Mouse (Mus musculus): ENCODE measurements around the gene Duox1.

Duox1 gene

GRCm38 (mm10) chr2:122315372-122315771 is at the start of gene Duox1:
Gene Duox1 (plus strand): TSS chr2:122315672.
- no peak for DNase-seq (ENCODE audit: low read depth, low spot score)

- DNase-seq (ENCODE audit: low read depth, low spot score): no peak
Measured at GRCm38 (mm10) chr2:122266407-122267193, 48.9 kb upstream of the Duox1 start.

DNA sequence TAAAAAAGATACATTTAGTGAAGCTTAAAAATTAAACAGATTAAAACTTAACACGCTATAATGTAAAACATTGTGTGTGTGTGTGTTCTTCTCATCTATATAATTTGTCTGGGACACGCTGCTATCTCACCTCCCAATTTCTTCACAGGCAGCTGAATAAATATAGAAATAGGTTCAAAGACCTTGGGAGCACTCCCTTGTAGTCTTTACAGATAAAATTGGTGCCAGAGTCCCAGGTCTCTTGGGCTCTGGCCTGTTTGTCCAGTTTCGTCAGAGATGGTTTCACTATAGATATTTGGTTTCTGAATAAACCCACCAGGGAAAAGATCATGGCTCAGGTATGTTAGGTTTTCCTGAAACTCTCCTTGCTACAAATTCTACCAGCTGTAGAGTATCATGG is 36.7 kb upstream of the Duox1 start:
- no peak for DNase-seq (ENCODE audit: low read depth, low spot score)

- no peak for DNase-seq (ENCODE audit: low read depth, low spot score)
Measured at GRCm38 (mm10) chr2:122284091-122284490, 31.4 kb upstream of the Duox1 start.

DNA sequence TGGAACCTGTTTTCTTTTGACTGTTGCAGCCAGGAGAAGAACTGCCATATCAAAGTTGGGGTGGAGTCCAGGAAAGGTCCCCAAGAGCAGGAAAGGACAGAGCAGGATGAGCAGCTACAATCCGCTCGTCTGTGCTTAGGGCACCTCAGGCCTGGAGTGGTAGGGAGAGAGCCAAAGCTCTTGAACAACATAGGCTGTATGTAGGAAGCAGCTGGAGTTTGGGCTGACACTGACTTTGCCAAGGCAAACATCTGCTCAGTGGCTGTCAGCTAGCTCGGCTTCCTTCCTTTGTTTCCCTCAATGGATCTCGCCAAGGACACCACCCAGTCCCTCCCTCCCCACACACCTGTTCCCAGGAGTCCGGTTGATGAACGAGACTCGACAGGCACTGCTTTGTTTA is 29.3 kb upstream of the Duox1 start:
- no peak for DNase-seq (ENCODE audit: low read depth, low spot score)

DNA sequence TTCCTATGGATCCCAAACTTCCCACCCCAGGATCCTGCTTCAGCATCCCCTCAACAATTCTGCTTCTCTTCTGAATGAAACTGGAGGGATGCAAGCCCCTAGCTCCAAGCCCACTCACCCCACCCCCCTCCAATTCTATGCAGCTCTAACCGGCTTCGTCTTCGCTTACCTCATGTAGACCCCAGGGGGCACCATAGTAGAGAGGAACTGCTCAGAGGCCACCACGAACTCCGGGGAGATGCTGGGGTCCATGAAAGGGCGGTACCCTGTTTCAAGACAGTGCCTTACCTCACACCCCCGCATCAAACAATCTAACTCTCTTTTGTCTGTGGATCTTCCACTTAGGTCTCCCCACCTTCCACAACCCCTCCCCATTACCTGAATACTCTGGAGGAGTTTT is 20.6 kb upstream of the Duox1 start:
- no peak for DNase-seq (ENCODE audit: low read depth, low spot score)

DNA sequence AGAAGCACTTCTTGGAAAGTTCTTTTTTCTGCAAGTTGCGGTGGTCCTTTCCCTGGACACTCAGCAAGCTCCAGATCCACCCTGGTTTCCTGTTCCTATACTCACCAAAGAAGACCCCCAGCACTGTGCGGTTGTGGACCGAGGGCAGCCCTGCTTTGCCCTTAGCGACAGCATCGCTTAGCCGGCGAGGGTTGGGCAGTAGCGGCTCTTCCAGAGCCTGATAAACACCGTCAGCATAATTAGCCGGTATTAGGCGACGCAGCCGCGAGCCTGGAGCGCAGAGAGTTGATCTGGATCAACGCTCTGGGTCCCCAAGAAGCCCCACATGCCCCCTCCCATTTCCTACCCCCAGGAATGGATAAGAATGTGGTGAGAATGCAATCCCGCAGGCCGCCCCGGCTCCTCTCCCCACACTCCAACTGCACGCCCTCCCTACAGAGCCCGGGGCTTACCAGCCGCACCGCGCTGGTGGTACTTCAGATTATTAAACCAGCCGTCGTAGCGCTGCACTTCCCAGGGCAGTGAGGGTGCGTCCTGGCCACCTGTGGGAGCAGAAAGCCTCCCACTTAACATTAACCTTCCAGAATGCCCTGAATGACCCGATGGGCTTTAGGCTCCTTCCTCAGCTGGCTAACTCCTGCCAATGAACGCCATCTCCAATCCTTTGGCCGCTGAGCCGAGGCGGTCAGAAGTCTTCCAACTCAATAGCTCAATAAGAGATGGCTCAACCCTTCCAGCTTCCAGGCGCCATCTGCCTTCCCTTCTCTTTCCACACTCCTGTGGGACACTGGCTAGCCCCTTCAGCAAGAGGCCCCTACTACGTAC is 18.0 kb upstream of the Duox1 start:
- no peak for DNase-seq (ENCODE audit: low read depth, low spot score)

DNA sequence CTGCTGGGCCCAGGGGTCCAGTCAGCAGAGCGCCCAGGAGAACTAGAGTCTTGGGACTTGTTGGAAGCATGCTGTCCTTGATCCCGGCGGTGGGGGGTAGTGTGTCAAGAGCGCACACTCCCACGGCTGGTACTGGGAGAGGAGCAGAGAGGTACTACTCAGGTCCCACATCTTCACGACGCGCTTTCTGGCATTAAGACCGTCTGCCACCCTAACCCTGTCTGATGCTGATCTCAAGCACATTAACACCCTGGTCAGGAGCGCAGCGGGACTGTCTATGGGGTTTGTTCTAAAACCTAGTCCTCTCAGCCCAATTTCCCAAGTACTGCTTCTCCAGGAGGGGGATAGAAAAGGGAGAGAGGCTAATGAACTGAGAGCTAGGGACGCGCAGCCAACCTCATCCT is 17.4 kb upstream of the Duox1 start, which contains the start of gene Duox2:
TSS of gene Duox2 (minus strand) at position 354 of the 404 bp plus-strand sequence.
- no peak for DNase-seq (ENCODE audit: low read depth, low spot score)

- peak; percentile 36 for DNase-seq (ENCODE audit: low read depth, low spot score)
Measured at GRCm38 (mm10) chr2:122298596-122299490, 16.6 kb upstream of the Duox1 start, which contains the start of gene Duoxa2. Gene Duoxa2 (plus strand): TSS chr2:122298900.

- no peak for DNase-seq (ENCODE audit: low read depth, low spot score)
Measured at GRCm38 (mm10) chr2:122299911-122300655, 15.4 kb upstream of the Duox1 start.

- DNase-seq (ENCODE audit: low read depth, low spot score): no peak
Measured at GRCm38 (mm10) chr2:122300656-122301020, 14.8 kb upstream of the Duox1 start.

GRCm38 (mm10) chr2:122301081-122301920 is 14.2 kb upstream of the Duox1 start:
- no peak for DNase-seq (ENCODE audit: low read depth, low spot score)

DNA sequence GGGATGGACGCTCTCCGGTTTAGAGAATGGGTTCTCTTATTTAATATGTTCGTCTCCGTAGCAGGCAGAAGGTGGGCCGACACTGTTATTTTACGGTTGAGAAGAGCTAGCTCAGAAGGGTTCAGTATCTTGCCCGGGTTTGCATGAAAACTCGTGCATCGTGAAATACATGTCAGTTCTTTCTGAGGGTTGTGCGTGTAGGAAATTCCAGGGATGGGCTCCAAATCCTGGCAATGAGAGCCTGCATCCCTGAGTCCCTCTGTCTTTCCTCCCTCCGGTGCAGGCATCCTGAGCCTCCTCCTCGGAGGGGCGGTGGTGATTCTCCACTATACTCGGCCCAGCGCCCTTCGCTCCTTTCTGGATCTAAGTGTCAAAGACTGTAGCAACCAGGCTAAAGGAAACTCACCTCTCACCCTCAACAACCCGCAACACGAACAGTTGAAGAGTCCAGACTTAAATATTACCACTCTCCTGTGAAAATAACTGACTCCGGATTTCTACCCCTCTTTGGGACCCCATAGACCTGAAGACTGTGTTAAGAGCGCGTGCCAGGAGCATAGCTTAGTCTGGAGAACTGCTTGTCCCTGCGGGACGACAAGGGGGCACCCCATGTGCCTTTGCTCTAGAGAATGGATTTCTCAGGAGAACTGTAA is 13.4 kb upstream of the Duox1 start:
- DNase-seq (ENCODE audit: low read depth, low spot score): no peak

DNA sequence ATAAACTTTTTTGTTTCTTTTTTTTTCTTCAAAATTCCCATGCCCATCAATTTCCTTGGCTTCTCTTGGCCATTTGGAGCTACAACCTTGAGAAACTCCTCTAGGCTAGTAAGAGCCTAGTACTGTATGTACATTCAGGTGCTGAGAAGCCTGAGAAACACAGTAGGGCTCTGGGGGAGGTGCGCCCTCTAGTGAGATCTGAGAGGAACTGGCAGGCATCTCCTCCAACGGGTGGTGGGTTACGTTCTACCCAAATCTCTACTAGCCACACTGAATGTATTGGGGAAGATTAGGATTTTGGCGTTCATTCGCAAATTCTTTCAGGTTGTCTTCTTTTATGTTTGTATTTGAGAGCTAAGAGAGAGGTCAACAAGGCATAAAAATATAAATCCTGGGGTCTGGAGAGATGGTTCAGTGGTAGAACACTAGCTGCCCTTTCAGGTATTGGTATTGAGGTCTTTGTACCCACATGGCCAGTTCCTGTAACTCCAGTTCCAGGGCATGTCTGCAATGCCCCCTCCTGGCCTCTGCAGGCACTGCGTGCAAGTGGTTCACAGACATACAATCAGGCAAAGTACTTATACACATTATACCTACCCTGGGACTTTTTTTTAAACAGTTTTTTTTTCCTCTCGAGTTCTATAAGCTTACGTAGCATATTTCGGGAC is 12.8 kb upstream of the Duox1 start:
- DNase-seq (ENCODE audit: low read depth, low spot score): peak; percentile 81

- no peak for DNase-seq (ENCODE audit: low read depth, low spot score)
Measured at GRCm38 (mm10) chr2:122304544-122304943, 10.9 kb upstream of the Duox1 start.

DNA sequence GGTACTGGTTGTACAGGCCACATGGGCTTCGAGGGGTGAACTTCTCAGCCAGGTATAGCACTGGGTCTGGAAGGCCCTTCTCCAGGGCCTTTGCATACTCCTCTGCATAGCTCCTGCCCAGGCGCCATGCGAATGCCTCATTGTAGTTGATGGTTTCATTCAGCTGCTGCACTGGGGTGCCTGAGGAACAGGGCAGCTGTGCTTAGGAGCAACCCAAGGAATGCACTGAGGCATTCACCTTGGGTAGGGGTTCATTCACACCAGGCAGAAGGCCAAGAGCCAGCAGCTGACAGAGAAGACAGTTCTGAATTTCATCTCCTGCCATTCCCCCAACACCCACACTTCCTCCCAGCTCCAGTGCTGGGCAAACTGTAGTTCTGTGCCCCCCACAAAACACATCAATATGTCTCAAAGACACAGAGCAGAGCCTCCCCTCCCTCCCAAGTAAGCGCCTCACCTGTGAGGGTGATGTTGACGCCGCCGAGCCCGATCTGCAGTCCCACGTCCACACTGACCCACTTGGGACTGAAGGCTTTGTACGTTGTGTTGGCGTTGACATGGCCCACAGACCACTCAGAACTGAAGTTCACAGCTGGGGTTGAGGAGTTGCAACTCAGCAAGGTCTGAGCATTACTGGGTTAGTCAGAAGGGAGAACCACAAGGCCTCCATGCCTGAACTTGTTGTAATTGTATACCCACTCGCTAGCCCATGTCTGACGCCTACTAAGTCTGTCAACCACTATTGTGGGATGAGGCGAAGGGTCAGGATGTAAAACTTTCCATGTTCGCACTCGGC is 10.2 kb upstream of the Duox1 start:
- no peak for DNase-seq (ENCODE audit: low read depth, low spot score)

DNA sequence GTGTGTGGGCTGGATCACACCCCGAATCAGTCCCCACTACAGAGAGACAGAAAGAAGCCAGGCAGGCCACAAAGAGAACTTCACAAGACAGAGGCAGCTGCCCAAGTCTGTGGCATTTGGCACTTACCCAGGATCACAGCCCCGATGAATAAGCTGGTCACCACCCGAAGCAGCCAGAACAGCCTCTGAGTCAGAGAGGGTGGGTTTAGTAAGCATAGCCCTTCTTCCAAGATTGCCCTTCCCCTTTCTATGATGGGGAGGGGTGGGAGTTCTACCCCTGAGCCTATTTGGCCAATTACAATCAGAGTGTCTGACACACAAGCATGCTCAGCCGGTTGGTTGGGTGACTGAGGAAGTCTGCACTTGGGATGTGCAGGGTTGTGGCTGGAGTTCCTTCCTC is 9.3 kb upstream of the Duox1 start:
- DNase-seq (ENCODE audit: low read depth, low spot score): no peak

- no peak for DNase-seq (ENCODE audit: low read depth, low spot score)
Measured at GRCm38 (mm10) chr2:122309647-122310046, 5.8 kb upstream of the Duox1 start.

Data from mesoderm, embryonic 11.5 days (tissue).